Mouse (Mus musculus) kidney, adult 18-20 months (tissue): ENCODE measurements around the gene Rps3a1.

Experiments used
- DNase-seq: peaks from one replicate; pipeline ENCODE4 v3.0.0; 2021

Gene Rps3a1

DNA sequence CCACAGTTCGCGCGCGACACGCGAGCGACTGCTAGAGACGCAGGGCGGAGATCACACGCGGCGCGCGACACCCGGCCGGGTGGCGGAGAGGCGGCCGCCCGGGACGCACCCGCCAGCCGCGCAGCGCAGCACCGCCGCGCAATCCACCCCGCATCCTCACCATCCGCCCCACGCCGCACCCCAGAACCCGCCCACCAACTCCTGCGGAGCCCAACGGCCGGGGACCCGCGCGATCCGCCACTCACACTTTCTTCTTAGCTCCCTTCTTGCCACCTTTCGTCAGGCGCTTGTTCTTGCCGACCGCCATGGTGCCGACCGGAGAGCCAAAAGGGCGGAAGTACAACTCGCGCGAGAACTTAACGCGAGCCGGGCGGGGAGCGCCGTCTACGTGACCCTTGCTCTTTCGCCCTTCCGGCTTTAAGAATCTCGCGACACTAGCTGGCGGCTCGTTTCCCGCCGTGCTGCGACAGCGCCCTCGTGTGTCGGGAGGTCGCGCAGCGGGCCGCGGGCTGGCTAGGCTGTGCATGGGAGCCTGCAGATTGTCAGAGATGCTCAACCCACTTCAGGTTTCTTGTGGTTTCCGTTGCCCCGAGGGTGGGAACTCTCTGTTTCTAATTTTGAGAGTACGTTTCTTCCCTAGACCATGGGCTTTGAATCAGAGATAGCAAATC is at the start of gene Rps3a1:
Rps3a1 (minus strand) TSS at position 440 of the 671 bp plus-strand sequence.
- DNase-seq: peak; percentile 99

DNA sequence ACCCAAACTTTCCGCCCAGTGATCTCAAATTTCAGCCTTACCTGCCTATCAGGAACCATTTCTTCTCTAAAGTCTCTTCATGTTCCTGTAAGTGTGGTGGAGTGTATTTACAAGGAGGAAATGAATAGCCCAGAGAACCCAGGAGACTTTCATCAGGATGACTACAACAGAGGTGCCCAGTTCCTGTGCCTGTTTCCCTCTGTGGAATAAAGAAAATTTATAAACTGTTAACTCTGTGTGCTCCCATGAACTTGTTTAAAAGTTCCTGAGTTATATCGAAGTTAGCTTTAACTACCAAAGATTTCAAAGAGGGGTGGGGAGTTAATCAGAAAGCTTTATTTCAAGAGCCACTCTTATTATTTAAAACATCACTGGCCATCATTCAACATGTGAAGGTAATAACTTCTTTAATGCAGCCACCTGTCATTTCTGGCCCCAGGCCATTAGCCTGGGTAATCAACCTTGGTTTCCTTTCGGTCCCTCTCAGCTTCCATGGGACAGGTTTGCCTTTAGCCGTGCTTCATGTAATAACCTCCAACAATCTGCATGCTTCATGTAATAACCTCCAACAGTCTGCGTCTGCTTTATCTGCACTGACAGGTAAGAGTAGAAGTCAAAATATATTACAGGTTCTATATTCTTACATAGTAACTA is 45.4 kb upstream of the Rps3a1 start:
- no peak for DNase-seq

DNA sequence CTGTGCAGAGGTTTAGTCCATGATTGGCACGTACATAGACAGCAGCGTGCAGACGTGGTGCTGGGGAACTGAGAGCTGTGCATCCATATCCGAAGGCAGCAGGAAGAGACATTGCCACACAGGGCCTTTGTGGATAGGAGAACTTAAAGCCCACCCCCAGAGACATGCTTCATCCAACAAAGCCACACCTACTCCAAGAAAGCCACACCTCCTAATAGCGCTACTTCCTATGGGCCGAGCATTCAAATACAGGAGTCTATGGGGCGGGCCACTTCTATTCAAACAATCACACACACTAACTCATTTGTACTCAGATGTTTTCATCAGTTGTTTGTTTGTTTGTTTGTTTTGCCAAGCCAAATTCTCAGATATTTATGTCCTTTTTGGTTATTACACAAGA is 42.0 kb upstream of the Rps3a1 start:
- no peak for DNase-seq

DNA sequence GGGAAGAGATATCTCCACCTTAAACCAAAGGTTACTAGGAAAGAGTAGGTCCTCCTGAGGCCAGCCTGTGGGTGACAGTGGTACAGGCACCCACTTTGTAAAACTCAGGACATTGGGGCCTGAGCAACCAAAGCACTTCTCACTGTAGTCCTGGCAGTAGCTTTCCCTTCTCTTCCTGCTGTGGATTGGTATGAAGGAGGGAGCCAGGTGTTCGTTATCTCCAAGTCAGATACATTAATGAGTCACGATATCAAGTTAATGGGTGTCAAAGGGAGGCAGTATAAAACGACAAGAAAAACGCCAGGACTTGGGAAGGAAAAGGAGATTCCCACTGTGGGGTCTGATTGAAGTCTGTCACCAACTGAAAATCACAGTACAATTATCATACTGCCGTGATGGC is 38.6 kb upstream of the Rps3a1 start:
- no peak for DNase-seq

DNA sequence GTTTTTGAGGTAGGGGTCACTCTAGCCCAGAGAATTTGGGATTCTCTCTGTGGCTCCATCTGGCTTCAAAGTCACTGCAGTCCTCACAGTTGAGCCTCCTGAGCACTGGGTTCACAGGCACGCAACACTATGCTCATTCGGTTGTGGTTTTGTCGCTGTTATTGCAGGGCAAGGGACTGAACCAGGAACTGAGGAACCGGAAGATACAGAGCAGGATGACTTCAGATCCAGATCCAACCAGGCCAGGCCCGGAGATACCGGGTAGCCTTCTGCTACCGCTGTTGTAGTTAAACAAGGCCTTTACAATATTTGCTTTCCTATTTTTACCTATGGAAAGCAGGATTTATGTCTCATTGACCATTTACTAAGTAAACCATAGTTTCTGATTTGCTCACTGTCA is 37.2 kb upstream of the Rps3a1 start:
- no peak for DNase-seq

DNA sequence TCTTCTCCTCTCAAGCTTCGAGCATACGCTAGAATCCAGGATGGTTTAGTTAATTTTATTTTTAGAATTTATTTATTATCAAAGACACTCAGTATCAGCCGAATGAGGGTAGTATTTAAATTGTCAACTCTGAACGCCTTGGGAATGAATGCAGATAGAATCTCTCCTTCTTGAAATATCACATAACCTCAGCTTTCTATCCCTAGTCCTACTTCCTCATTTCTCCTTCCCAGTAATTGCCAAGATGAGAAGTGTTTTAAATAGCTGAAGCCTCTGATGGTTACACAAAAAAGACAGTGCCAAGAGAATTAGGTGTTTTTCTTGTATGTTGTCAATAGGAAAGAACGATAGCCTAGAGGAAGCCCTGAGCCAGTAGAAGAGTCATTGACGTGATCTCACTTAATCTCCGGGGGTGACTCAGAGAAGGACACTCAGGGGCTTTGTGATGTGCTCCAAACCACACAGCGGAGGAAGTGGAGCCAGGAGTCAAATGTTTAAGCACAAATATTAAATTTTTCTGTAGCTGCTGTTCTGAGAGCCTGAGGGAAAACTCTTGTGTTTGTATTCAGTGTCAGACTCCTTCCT is 26.4 kb upstream of the Rps3a1 start:
- DNase-seq: no peak

DNA sequence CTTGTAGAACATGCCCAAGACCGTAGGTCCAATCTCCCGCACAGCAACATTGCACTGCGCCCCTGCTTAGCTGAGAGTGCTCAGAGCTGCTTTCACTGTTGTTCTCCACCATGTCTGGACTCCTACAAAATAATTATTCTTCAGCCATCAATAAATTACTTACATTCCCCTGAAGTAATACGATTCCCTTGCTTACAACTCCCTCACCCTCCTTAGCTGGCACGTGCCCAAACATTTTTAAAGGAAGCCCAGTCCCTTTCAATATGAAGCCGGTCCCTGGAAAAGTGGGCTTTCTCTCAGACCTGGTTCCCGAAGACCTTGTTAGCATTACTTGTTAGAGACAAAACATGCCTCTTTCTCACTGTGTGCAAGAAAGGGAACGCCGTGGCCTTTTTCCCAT is 7.0 kb upstream of the Rps3a1 start:
- no peak for DNase-seq

DNA sequence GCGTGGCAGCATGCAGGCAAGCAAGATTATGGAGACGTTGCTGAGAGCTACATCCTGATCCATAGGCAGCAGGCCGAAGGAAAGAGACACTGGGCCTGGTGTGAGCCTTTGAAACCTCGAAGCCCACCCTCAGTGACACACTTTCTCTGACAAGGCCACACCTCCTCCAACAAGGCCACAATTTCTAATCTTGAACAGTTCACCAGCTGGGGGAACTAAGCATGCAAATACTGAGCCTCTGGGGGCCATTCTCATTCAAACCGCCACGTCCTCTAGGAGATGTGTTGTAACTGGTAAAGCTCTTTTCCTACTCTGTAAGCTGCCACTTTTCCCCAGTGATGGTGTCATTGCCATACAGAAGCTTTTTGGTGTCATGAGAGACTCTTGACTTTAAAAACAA is 6.6 kb upstream of the Rps3a1 start:
- no peak for DNase-seq

DNA sequence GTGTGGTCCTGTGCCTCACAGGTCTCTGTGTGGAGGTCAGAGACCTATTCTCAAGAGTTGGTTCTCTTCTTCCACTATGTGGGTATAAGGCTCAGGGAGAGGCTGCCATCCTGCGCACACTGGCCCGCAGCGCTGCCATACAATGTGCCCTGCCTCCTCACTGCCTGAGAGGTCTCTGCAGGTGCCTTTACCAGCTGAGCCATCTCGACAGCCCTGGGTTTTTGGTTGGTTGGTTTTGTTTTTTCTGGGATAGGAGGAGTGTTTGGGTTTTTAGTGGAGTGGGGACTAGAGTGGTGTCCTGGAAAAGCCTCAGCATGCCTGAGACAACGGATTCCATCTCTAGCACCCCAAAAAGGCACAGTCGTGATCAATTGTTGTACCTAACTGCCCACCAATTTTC is 841 bp upstream of the Rps3a1 start:
- no peak for DNase-seq

DNA sequence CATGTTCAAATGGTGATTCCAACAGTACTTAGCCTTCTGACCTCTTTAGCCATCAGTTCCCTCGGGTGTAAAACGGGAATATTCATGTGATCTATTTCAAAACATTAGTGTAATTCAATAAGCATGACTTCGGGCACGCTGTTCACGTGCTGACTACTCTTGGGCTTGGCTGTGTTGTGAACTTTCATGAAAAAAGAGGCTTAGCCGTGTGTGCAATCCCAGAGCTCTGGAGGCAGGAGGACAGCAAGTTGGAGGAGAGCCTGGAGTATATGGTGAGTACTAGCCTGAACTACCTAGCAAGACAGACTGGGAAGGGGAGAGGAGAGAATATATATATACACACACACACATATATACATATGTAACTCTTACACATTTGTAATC is 424 bp upstream of the Rps3a1 start:
- DNase-seq: no peak

DNA sequence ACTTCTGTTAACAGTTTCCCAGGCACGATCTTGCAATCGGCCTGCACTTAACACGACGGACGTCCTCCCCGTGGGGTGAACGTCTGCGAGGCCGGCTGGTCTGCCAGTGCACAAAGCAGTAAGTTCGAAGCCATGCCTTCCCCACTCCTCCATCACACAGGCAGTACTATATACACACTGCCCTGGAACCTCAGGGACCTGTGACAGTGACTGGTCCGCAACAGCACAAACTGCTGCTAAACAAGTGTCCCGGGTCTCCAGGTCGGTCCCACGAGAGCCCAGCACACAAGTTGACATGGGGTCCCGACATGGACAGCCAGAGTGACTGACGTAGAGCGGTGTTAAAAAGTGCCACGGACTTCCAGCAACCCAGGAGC is 628 bp downstream of the Rps3a1 start:
- peak; percentile 17 for DNase-seq

DNA sequence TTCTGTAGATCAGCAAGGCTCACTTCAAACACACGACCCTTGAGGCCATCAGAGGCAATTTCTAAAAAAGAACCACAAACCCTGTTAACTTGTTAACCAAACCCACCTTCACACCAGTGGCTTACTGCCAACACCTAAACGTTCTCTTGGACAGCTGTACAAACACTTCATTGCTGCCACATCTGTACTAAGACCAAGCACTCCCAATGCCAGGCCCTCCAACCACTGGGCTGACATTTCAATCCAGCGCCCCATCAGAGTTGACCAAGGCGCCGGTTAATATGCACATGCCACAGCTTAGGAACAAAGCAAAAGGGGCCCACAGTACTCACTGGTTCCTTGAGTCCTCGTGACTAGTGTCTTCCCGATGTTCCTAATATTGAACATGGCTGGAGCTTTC is 1.1 kb downstream of the Rps3a1 start:
- DNase-seq: no peak

DNA sequence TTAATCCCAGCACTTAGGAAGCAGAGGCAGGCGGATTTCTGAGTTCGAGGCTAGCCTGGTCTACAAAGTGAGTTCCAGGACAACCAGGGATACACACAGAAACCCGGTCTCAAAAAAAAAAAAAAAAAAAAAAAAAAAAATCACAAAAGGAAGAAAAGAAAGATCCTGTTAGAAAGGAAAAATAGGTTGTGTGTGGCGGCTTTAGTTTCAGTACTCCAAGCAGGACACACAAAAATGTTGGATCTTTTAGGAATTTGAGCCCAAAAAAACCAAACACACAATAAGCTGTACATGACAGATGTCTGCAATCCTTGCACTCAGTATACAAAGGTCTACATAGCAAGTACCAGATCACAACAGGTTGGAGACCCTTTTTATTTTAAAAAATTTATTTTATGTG is 2.8 kb downstream of the Rps3a1 start:
- DNase-seq: no peak

DNA sequence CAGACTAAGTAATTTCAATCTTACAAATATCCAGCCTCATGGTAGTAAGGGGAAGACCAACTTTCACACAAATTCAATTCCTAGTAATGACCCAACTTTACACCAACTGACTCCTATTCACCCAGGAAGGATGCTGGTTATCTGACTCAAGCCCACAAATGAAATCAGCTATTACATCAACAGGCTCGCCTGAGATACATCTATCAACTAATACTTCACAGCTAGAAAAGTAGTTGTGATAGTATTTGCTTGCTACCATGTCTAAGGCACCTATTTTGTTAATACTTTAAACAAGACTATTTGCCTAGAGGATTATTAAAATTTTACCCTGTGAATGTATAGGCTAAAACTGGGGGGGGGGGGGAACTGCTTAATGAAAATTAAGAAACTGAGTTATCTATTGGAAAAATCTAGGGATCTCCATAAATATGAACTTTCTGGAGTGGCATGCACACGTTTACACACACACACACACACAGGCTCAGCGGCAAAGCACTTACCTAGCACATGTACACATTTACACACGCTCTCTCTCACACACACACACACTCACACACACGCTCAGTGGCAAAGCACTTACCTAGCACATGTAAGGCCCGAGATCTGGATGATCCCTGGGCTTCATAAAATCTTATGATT is 5.4 kb downstream of the Rps3a1 start:
- no peak for DNase-seq

DNA sequence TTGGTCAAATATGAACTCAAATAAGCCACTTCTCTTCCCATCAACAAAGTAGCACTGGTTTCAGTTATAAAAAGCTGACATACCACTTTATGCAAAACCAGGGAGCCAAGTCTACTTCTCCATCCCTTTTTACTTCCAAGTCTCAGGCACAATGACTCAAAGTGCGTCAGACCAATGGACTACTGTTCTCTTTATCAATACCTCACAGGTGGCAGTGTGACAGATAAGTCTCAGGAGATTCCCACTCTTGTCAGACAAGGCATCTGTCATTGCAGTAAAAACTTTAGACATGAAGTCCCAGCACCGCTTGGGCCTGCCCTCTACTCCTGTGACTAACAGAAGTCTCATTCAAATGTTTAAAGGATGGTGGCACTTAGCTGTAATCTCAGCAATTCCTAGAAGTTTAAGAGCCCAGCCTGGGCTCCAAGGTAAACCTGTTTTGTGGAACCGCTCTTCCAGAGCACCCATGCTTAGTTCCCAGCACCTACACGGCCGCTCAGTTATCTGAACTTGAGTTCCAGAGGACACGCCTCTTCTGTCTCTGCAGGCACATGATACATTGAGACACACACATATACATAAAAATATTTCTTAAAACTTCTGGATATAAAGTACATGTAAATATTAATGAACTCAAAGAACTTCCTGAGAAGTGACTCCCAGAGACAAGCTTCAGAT is 6.5 kb downstream of the Rps3a1 start:
- no peak for DNase-seq

DNA sequence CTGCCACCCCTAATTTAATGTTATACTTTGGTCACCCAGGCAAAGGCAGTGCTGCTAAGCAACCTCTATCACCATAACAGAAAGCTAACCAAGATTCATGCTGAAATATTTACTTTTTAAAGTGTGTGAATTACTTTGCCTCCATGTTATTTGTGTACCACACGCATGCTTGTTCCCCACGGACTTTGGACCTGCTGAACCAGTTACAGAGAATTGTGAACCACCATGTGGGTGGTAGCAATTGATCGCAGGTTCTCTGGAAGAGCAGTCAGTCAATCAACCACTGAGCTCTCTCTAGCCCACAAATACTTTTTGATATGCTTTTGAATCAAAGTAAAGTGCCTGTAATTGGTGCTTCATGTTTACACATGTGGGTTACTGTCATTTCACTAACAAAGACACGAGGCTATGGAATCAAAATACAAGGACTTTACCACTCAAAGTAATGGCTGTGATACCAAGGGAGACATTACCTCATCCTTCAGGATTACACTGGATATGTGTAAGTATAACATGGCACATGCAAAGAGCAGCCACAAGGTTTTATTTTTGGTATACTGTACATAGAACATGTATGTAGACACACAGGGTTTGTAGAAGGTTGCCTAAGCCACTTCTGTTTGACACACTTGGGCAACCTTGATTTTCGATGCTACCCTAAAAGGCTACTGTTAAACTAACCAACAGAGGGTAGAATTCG is 7.4 kb downstream of the Rps3a1 start:
- DNase-seq: no peak

DNA sequence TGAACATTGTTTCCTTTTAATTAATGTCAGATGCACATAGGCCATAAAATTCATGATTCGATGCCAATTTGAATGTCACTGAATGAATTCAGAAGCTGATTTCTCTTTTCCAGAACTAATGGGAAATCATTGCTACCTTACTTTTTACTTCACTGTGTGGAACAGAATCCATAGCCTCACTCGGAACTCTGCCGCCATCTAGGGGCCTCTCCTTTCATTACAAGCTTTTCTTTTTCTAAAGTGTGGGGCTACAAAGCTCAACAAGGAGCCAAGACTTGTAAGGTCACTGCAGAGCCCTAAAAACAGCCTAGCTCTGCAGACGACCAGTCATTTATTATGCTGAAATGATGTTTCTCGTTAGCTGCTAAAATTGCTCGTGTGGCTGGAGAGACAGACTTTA is 12.7 kb downstream of the Rps3a1 start:
- DNase-seq: peak; percentile 59

DNA sequence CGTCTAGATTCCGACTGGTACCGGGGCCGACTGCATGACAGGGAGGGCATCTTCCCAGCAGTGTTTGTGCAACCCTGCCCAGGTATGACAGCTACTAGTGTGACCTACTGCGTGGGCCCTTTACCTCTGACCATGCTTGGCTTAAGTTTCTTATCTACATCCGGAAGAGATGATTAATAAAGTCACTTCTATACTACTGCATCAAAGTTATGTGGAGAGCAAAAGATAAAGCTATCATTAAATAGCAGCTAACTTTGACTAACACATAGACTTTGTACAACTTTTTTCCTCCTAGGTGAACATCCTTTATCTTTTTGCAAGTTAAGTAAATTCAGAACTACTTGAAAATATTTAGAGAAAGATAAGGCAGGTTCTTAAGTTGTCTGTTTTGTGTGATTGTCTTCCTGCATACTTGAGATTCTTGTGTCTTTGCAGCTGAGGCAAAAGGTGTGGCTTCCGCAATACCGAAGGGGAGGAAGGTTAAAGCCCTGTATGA is 19.2 kb downstream of the Rps3a1 start:
- DNase-seq: no peak

DNA sequence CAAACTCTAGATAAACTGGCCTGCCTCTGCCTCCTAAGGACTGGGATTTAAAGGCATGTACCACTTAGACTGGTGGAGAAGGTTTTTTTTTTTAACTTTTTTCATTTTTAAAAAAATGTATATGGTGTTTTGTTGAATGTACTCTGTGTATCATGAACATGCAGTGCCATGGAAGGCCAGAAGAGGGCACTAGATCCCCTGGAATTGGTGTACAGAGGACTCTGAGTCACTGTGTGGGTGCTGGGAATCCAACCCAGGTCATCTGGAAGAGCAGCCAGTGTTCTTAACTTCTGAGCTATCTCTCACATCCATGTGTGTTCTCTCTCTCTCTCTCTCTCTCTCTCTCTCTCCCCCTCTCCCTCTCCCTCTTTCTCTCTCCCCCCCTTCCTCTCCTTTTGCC is 20.3 kb downstream of the Rps3a1 start:
- DNase-seq: no peak

DNA sequence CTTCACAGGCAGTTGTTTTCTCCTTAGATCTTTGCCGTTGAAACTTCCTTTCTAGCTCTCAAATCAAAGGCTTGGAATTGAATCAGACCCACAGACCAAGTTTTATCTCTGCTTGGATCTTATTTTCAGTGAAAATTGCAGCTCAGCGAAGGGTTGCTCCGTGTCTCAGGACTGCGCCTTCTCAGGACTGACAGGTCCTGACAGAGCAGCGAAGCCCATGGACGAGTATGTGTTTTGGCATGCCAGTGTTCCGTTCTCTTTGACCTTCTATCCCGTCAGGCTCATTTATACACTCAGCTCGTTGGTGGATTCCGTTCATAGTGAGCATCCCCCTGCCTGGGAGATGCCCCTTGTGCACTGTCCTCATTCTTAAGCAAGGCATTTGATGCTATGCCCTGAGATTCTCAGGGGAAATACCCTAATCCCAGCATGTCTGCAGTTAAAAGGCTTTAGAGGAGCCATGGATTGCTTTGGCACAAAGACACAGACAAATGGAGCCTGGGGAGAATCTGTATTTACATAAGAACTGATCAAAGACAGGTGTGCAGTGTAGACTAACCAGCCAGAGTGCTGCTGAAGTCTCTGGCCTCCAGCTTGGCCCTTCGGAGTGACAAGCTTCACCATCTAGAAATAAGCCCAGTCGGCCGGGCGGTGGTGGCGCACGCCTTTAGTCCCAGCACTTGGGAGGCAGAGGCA is 23.1 kb downstream of the Rps3a1 start:
- DNase-seq: no peak

DNA sequence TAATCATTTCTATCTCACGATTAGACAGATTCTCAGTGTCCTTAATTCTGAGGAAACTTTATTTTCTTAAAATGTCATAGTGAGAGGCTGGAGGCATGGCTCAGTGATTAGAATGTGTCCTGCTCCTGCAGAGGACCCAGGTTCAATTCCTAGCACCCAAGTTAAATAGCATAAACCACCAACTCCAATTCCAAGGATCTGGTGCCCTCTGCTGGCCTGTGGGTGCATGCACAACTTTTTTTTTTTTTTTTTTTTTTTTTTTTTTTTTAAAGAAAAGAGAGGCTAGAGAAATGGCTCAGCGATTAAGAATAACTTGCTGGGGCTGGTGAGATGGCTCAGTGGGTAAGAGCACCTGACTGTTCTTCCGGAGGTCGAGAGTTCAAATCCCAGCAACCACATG is 25.6 kb downstream of the Rps3a1 start:
- no peak for DNase-seq

DNA sequence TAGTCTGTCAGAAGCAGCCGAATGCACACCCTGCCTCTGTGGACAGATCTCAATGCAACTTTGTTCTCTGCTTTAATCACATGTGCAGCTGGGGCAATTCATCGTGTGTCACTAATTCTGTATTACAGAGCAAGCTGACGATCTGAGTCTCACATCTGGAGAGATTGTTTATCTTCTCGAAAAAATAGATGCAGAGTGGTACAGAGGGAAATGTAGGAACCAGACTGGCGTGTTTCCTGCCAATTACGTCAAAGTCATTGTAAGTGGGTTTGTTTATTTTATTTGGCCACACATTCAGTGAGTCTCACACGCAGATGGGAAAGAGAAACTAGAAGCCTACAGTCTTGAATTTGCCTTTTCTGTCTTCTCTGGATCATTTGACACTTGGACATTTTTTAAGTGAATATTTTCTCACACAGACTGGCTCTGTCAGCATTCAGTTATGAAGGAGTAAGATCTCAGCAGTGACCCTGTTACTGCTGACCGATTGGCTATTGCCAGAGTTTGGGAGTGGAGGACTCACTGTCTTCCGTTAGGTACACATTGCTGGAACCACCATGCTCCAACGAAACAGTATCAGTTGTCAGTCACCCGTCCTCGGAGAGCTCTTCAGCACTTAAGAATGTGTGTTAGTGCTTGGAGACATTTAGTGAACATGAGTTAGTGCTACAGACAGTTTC is 27.7 kb downstream of the Rps3a1 start:
- no peak for DNase-seq
